Mouse (Mus musculus) forebrain, embryonic 11.5 days (tissue): ENCODE measurements around the gene Klra10. TPM values are rescaled to one million over a fixed set of nuclear protein-coding genes. Genes with fewer than 3 reads are reported as not detected.
"Not testable (repeated sequence)": the region's sequence is repeated elsewhere in the genome, so short reads cannot be mapped to it uniquely, and the experiment has no call there.

Experiments used
- ATAC-seq: fragments of 200-750 bp; cut with Nextera tagmentation; replicated peaks from 2 replicates; pipeline ENCODE4 v1.8.0; 2017; ENCODE audit warnings: moderate TSS enrichment; ENCODE audit not compliant: low FRiP score
- DNase-seq: peaks from one replicate; pipeline ENCODE4 v3.0.0-alpha.2; 2017; ENCODE audit warnings: low spot score
- H3K27ac ChIP-seq: fragments of 300-500 bp; sonication (generic); 2 replicates; pipeline ENCODE4 v1.5.1; 2014; ENCODE audit warnings: low read depth, low read length
- H3K27me3 ChIP-seq: fragments of 300-500 bp; sonication (generic); 2 replicates; pipeline ENCODE4 v1.6.1; 2014; ENCODE audit warnings: mild to moderate bottlenecking, low read length, mixed read lengths; ENCODE audit not compliant: control insufficient read depth, insufficient read depth
- H3K36me3 ChIP-seq: fragments of 300-500 bp; sonication (generic); 2 replicates; pipeline ENCODE4 v1.6.1; 2014; ENCODE audit warnings: mild to moderate bottlenecking, low read length, moderate library complexity, mixed read lengths; ENCODE audit not compliant: control insufficient read depth, insufficient read depth
- H3K4me1 ChIP-seq: fragments of 300-500 bp; sonication (generic); replicated peaks from 2 replicates; pipeline ENCODE4 v1.6.1; 2014; ENCODE audit warnings: low read length, mixed read lengths; ENCODE audit not compliant: control insufficient read depth, insufficient read depth
- H3K4me2 ChIP-seq: fragments of 300-500 bp; sonication (generic); 2 replicates; pipeline ENCODE4 v1.6.1; 2014; ENCODE audit warnings: low read depth, mild to moderate bottlenecking, low read length, moderate library complexity, mixed read lengths; ENCODE audit not compliant: severe bottlenecking
- H3K4me3 ChIP-seq: fragments of 300-500 bp; sonication (generic); 2 replicates; pipeline ENCODE4 v1.5.1; 2014; ENCODE audit warnings: low read depth, low read length
- H3K9ac ChIP-seq: fragments of 300-500 bp; sonication (generic); 2 replicates; pipeline ENCODE4 v1.6.1; 2014; ENCODE audit warnings: low read length
- H3K9me3 ChIP-seq: fragments of 300-500 bp; sonication (generic); 2 replicates; pipeline ENCODE4 v1.6.1; 2016; ENCODE audit warnings: low read length, mixed read lengths; ENCODE audit not compliant: control insufficient read depth
- WGBS: fragments of 180-500 bp; shearing (Covaris S2); extraction: QIAGEN DNeasy Blood & Tissue Kit; methylation state at CpG from one replicate; pipeline ENCODE4 v1.1.7; 2014; 5-methylcytosine and 5-hydroxymethylcytosine counted together
- polyA plus RNA-seq: library from polyadenylated mRNA; unstranded; fragments of >200 nt; fragmentation: Nextera tagmentation; extraction: Ambion mirVana; gene quantifications from 2 replicates; pipeline ENCODE4 v1.2.1, GENCODE M21; 2014

Klra10 gene
- polyA plus RNA-seq, result not detected in 2 replicates

DNA sequence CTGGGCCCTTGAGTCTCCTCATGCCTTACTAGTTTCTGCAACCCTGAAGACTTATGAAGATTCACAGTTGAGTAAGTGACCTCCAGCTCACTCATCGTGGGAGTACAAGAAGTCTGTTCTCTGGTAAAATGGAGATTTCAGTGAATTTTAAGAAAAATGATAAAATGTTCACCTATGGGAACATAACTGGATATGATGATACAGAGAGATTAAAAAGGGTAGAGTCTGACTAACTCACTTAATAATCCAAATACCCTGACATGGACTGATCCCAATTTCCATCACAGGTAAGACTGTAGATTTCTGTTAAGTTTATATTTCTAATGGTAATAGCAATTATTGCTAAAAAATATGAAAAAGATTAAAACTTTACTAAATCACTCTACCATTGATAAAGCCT, at the start of gene Klra10:
Gene Klra10, minus strand, starts transcription at position 101 of the 400 bp plus-strand sequence.
- WGBS, result 71% methylated on average over 1 of the region's 1 CpGs
- ATAC-seq, H3K4me1 ChIP-seq, H3K9ac ChIP-seq, H3K27me3 ChIP-seq, H3K4me3 ChIP-seq, DNase-seq, H3K27ac ChIP-seq, H3K36me3 ChIP-seq, H3K9me3 ChIP-seq, H3K4me2 ChIP-seq: not testable (repeated sequence)

DNA sequence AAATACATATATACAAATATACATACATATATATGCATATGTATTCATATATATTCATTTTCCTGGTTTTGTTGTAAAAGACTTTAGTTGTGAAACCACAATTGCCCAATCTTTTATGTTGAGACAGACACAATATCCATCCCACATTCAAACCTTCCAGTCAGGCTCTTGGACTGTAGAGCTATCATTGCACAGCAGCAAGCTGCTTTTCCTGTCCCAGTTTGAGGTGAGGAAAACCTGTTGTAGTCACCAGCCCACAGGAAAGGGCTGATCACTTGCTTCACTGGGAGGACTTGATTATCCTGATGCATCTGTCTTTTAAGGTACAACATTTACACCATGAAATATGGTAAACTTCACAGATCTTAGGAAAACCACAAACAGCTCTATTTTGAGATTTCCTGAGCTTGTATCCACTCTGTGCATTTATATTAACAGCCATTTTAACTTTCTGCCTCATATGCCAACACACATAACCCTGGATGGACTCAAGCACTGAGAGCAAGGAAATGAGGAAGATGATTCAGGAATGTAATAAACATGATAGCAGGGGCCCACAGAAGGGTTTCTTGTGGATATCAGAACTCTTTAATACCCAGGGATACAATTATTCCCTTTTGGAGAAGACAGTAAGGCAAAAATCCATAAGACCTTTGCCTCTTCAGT, 6.4 kb upstream of the Klra10 start:
- Histone ChIP-seq H3K4me3 (no peak overlapping the region), H3K27ac (no peak overlapping the region), H3K9ac (no peak overlapping the region), H3K4me2 (no peak overlapping the region), H3K36me3 (no peaks in the 10 kb centered on the region), H3K9me3 (no peaks in the 10 kb centered on the region), H3K4me1 (no peaks in the 10 kb centered on the region), H3K27me3 (no peaks in the 10 kb centered on the region)
- no peak for DNase-seq
- ATAC-seq, result no peak

DNA sequence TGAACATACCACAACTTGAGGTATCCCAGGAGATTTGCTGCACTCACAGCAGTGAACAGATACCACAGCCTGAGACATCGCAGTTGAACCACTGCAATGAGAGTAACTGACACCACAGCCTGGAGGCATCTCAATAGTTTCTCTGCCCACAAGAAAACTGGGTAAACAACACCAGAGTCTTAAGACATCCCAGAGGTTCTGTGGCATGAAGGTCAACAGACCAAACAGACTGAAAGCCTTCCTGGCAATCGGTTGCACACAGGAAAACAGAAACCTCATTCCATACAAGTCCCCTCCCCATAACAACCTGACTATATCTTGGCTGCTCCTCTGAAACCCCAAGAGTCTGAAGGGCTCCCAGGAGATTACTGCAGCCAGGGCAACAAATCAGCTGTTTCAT, 26.4 kb downstream of the Klra10 start:
- ATAC-seq, result no peak
- Histone ChIP-seq H3K9me3 (peaks cover 4% of the 10 kb centered on the region; the same call in 1 of the 2 replicates), H3K9ac (no peak overlapping the region), H3K4me1 (no peaks in the 10 kb centered on the region), H3K27me3 (no peaks in the 10 kb centered on the region), H3K4me3 (no peak overlapping the region), H3K36me3 (no peaks in the 10 kb centered on the region), H3K4me2 (no peak overlapping the region), H3K27ac (no peak overlapping the region)
- WGBS, result 86% methylated on average over 2 of the region's 2 CpGs
- DNase-seq, result no peak

DNA sequence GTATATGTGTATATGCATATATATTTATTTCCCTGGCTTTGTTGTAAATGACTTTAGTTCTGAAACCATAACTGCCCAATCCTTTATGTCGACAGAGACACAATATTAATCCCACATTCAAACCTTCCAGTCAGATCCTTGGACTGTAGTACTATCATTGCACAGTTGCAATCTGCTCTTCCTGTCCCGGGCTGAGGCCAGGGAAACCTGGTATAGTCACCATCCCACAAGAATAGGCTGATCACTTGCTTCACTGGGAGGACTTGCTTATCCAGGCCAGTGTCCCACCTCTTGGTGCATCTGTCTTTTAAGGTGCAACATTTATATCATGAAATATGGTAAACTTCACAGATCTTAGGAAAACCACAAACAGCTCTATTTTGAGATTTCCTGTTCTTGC, 44.2 kb downstream of the Klra10 start:
- DNase-seq, result no peak
- ATAC-seq, result no peak
- Histone ChIP-seq H3K9me3 (no peaks in the 10 kb centered on the region; the same call in 1 of the 2 replicates), H3K27me3 (no peaks in the 10 kb centered on the region), H3K9ac (no peak overlapping the region), H3K4me3 (no peak overlapping the region), H3K4me2 (no peak overlapping the region), H3K27ac (no peak overlapping the region), H3K4me1 (no peaks in the 10 kb centered on the region), H3K36me3 (no peaks in the 10 kb centered on the region)
- WGBS, result 76% methylated on average over 2 of the region's 2 CpGs

DNA sequence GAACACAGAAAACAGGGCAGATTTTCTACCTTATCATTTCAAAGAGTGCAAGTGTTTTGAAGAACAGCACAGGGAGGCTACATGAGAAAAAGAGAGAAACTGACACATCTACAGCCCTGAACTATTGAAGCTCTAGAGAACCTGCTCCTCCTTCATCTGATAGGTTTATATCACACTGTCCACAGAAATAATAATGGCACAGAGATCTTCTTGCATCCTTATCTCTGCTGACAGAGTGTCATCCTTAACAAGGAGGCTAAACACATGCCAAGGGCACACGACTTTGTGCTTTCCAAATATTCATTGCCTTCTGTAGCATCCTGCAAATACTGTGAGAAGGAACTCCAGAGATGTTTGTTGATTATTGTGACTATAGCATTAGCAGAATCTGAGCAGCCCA, 45.1 kb downstream of the Klra10 start:
- no peak for DNase-seq
- no peaks in the 10 kb centered on the region for H3K4me1 ChIP-seq
- H3K9ac ChIP-seq, result no peak overlapping the region
- WGBS, result 65% methylated on average over 1 of the region's 1 CpGs
- no peaks in the 10 kb centered on the region for H3K36me3 ChIP-seq
- no peaks in the 10 kb centered on the region for H3K27me3 ChIP-seq
- no peak for ATAC-seq
- no peak overlapping the region for H3K4me3 ChIP-seq
- H3K27ac ChIP-seq, result no peak overlapping the region
- no peaks in the 10 kb centered on the region; the same call in 1 of the 2 replicates for H3K9me3 ChIP-seq
- no peak overlapping the region for H3K4me2 ChIP-seq

DNA sequence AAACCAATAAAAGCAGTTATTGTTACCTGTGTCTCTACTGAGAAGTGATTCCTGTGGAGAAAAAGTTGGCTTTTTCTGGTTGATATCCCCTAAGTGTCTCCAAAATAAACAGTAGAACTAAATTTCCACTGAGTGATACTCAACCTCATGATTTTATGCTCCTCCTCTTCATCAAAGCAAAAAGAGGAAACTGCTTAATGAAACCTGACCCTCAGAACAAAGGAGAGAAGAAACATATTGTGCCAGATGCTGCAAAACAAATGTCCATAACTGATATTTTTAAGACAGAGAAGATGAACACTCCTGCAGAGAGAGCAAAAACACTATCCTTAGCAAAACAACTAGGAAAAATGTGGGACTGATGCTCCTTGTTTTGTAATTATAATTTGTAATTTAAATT, 48.5 kb downstream of the Klra10 start, which contains the start of gene Klra7:
Gene Klra7, minus strand, starts transcription at position 101 of the 400 bp plus-strand sequence.
- Histone ChIP-seq H3K4me2 (no peak within 1 kb of the TSS), H3K36me3 (no peaks in the 10 kb centered on the region), H3K9me3 (peaks cover 2% of the 10 kb centered on the region; the same call in 1 of the 2 replicates), H3K4me3 (no peak within 1 kb of the TSS), H3K4me1 (no peaks in the 10 kb centered on the region), H3K9ac (no peak within 1 kb of the TSS), H3K27ac (no peak within 1 kb of the TSS), H3K27me3 (no peaks in the 10 kb centered on the region)
- DNase-seq (no peak), ATAC-seq (no peak)

Other genes starting within 250 kb of the Klra10 start
- not detected in 2 replicates for gene Klra4, start 214.7 kb downstream of the Klra10 start, polyA plus RNA-seq
- gene Klra8, start 152.0 kb downstream of the Klra10 start, polyA plus RNA-seq, result not detected in 2 replicates
- not detected in 2 replicates for gene Klra9, start 88.8 kb downstream of the Klra10 start, polyA plus RNA-seq
- not detected in 2 replicates for gene Klra7, start 48.6 kb downstream of the Klra10 start, polyA plus RNA-seq
- not detected in 2 replicates for gene Klra3, start 55.6 kb upstream of the Klra10 start, polyA plus RNA-seq
- gene Klra1, start 104.9 kb upstream of the Klra10 start, polyA plus RNA-seq, result not detected in 2 replicates